Mouse (Mus musculus): ENCODE data around the gene Cxcr5.
A peak's percentile ranks its signal among the peaks of the same experiment; 100 is the strongest.

Cxcr5 gene

GRCm38 (mm10) chr9:44561597-44561996, at the start of gene Cxcr5:
Gene Cxcr5, minus strand, starts transcription at chr9:44561877.
- DNase-seq: no peak

GRCm38 (mm10) chr9:44610371-44610770, 48.7 kb upstream of the Cxcr5 start:
- no peak for DNase-seq

GRCm38 (mm10) chr9:44607306-44607705, 45.6 kb upstream of the Cxcr5 start:
- DNase-seq: no peak

- DNase-seq: no peak
Observed at GRCm38 (mm10) chr9:44606646-44607045, 45.0 kb upstream of the Cxcr5 start.

GRCm38 (mm10) chr9:44605616-44606165, 44.0 kb upstream of the Cxcr5 start:
- DNase-seq: no peak

GRCm38 (mm10) chr9:44604779-44605615, 43.3 kb upstream of the Cxcr5 start, which contains the start of gene Ddx6:
Gene Ddx6, plus strand, starts transcription at chr9:44604892.
- peak; percentile 76 for DNase-seq

GRCm38 (mm10) chr9:44604290-44604778, 42.7 kb upstream of the Cxcr5 start:
- DNase-seq: peak; percentile 89

GRCm38 (mm10) chr9:44603454-44604289, 42.0 kb upstream of the Cxcr5 start:
- peak; percentile 63 for DNase-seq

- DNase-seq: no peak
Observed at GRCm38 (mm10) chr9:44602766-44603165, 41.1 kb upstream of the Cxcr5 start.

- DNase-seq: no peak
Observed at GRCm38 (mm10) chr9:44600801-44601200, 39.1 kb upstream of the Cxcr5 start.

GRCm38 (mm10) chr9:44599616-44600015, 37.9 kb upstream of the Cxcr5 start:
- no peak for DNase-seq

GRCm38 (mm10) chr9:44598899-44599495, 37.3 kb upstream of the Cxcr5 start:
- peak; percentile 19 for DNase-seq

- no peak for DNase-seq
Observed at GRCm38 (mm10) chr9:44597742-44598141, 36.1 kb upstream of the Cxcr5 start.

GRCm38 (mm10) chr9:44595537-44595930, 33.9 kb upstream of the Cxcr5 start:
- DNase-seq: no peak

GRCm38 (mm10) chr9:44594901-44595536, 33.3 kb upstream of the Cxcr5 start:
- DNase-seq: no peak

GRCm38 (mm10) chr9:44593886-44594285, 32.2 kb upstream of the Cxcr5 start:
- no peak for DNase-seq

- DNase-seq: no peak
Observed at GRCm38 (mm10) chr9:44593221-44593620, 31.5 kb upstream of the Cxcr5 start.

GRCm38 (mm10) chr9:44591595-44592188, 30.0 kb upstream of the Cxcr5 start:
- no peak for DNase-seq

GRCm38 (mm10) chr9:44590969-44591368, 29.3 kb upstream of the Cxcr5 start:
- DNase-seq: no peak

GRCm38 (mm10) chr9:44589095-44589494, 27.4 kb upstream of the Cxcr5 start:
- DNase-seq: no peak

GRCm38 (mm10) chr9:44588605-44589004, 26.9 kb upstream of the Cxcr5 start:
- DNase-seq: no peak

Measured in right cerebral cortex, adult 18-20 months (tissue).